Comparison of ENCODE assay signal across 8 mouse cellular contexts in the genomic region with DNA sequence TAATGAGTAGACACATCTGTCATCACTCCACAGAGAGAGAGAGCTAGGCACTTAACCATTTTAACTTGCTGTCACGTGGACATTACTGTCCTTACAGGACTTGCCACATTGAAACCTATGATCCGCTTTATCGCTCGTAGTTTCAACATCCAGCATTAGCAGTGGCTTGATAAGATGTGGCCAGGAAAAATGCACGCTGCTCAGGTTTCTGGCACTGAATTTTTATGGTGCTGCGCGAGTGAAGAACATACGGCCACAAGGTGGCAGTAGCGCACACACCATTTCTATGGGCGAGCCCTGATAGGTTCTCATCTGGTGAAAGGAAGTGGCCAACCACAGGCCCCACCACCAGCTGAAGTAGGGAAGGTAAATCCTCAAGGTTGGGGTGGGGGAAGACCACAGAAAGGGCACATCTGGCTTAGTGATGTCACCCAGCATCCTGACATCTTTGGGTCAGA. TPM values are rescaled to one million over a fixed set of nuclear protein-coding genes. Genes with fewer than 3 reads are reported as not detected.
A peak's percentile ranks its signal among the peaks of the same experiment; 100 is the strongest.
DNase-seq lines count a peak whose midpoint lies in the region; ATAC-seq and TF ChIP-seq lines count a peak whose summit lies in the region.

No protein-coding gene starts in this region.

- peak overlapping the region; percentile 6; the same call in 1 of the 2 replicates for H3K4me3 ChIP-seq in ES-Bruce4 (ENCODE audit: low read depth, low read length)
- no peak overlapping the region for H3K4me3 ChIP-seq in forebrain, embryonic 16.5 days (replicated peaks; ENCODE audit: low read length)
- H3K4me3 ChIP-seq in layer of hippocampus, adult 2 months: no peak overlapping the region
- H3K4me3 ChIP-seq in lung, embryonic 14.5 days (ENCODE audit: low read depth, low read length): no peak overlapping the region
- no peak overlapping the region for H3K4me3 ChIP-seq in olfactory bulb, adult 2 months (ENCODE audit: insufficient read depth, low read depth, low read length)

- no peak for TF ChIP-seq POLR2A in ES-Bruce4 (IDR thresholded peaks at IDR 0.05; ENCODE audit: insufficient read depth, low read length)
- no peak for TF ChIP-seq POLR2A in olfactory bulb, adult 2 months (IDR thresholded peaks at IDR 0.05; ENCODE audit: insufficient read depth, low read depth, low read length)

- TF ChIP-seq CTCF in ES-Bruce4 (IDR thresholded peaks at IDR 0.05; ENCODE audit: low read depth, low read length): peak; percentile 89
- TF ChIP-seq CTCF in layer of hippocampus, adult 2 months (conservative IDR thresholded peaks at IDR 0.05): peak; percentile 93
- TF ChIP-seq CTCF in lung, embryonic 14.5 days (IDR thresholded peaks at IDR 0.05; ENCODE audit: low read depth): peak; percentile 91
- TF ChIP-seq CTCF in olfactory bulb, adult 2 months (IDR thresholded peaks at IDR 0.05; ENCODE audit: insufficient read depth, low read depth, low read length): peak; percentile 74

- no peak overlapping the region for H3K4me2 ChIP-seq in forebrain, embryonic 16.5 days (ENCODE audit: low read length)
- H3K4me2 ChIP-seq in lung, embryonic 14.5 days: peak overlapping the region; percentile 35

- H3K36me3 ChIP-seq in ES-Bruce4 (ENCODE audit: control insufficient read depth, insufficient read depth, low read length, poor library complexity, severe bottlenecking): no peaks in the 10 kb centered on the region
- peaks cover 4% of the 10 kb centered on the region; the same call in 1 of the 2 replicates for H3K36me3 ChIP-seq in forebrain, embryonic 16.5 days (ENCODE audit: control insufficient read depth, insufficient read depth)
- H3K36me3 ChIP-seq in lung, embryonic 14.5 days (ENCODE audit: insufficient read depth): peaks cover 9% of the 10 kb centered on the region

- peak; percentile 77 for DNase-seq in cerebellum, adult 11 months
- DNase-seq in heart, postnatal 36 days: peak; percentile 88 to 93
- DNase-seq in layer of hippocampus, adult 2 months (ENCODE audit: low spot score in 2 of 2): peak; percentile 70 to 84
- DNase-seq in lung, embryonic 14.5 days: peak; percentile 98
- peak; percentile 88 to 96 for DNase-seq in thymus, adult 18-20 months

- H3K4me1 ChIP-seq in ES-Bruce4 (ENCODE audit: control insufficient read depth, insufficient read depth, low read length): no peaks in the 10 kb centered on the region
- H3K4me1 ChIP-seq in forebrain, embryonic 16.5 days (replicated peaks; ENCODE audit: control insufficient read depth, insufficient read depth, low read length): peaks cover 8% of the 10 kb centered on the region
- H3K4me1 ChIP-seq in lung, embryonic 14.5 days (ENCODE audit: insufficient read depth): 0 out of 2 replicates have a peak, but pooled peaks cover 3% of the 10 kb centered on the region
- peaks cover 7% of the 10 kb centered on the region for H3K4me1 ChIP-seq in olfactory bulb, adult 2 months (ENCODE audit: control insufficient read depth, insufficient read depth, low read length)

- no peaks in the 10 kb centered on the region; the same call in 1 of the 2 replicates for H3K9me3 ChIP-seq in ES-Bruce4 (replicated peaks; ENCODE audit: control insufficient read depth, insufficient read depth, low read length, poor library complexity, severe bottlenecking)
- H3K9me3 ChIP-seq in forebrain, embryonic 16.5 days (ENCODE audit: control insufficient read depth, low read length): no peaks in the 10 kb centered on the region
- no peaks in the 10 kb centered on the region for H3K9me3 ChIP-seq in lung, embryonic 14.5 days (ENCODE audit: low read depth, low read length)

- no peak for TF ChIP-seq EP300 in ES-Bruce4 (IDR thresholded peaks at IDR 0.05; ENCODE audit: insufficient read depth, low read depth, low read length)

- H3K9ac ChIP-seq in ES-Bruce4 (ENCODE audit: low read depth, poor library complexity, severe bottlenecking): 0 out of 2 replicates have a peak overlapping the region, but pooled peaks have one; percentile 13
- no peak overlapping the region for H3K9ac ChIP-seq in forebrain, embryonic 16.5 days (replicated peaks; ENCODE audit: low read depth, low read length)
- no peak overlapping the region for H3K9ac ChIP-seq in lung, embryonic 14.5 days

- intact Hi-C loops in heart, postnatal 36 days (cut with DNase I): loop anchor here (1.0 to 10.0 kb wide), 6 partner anchors 63 to 310 kb away; a partner anchor contains a TSS

- H3K27ac ChIP-seq in ES-Bruce4 (ENCODE audit: insufficient read depth, low read length): 0 out of 2 replicates have a peak overlapping the region, but pooled peaks have one; percentile 7
- no peak overlapping the region for H3K27ac ChIP-seq in forebrain, embryonic 16.5 days (ENCODE audit: low read length)
- no peak overlapping the region for H3K27ac ChIP-seq in layer of hippocampus, adult 2 months
- H3K27ac ChIP-seq in lung, embryonic 14.5 days (ENCODE audit: low read depth): no peak overlapping the region
- no peak overlapping the region for H3K27ac ChIP-seq in olfactory bulb, adult 2 months (ENCODE audit: insufficient read depth, low read depth, low read length)

- WGBS in forebrain, embryonic 16.5 days: 14% methylated on average over 10 of the region's 10 CpGs
- whole genome bisulfite sequencing in lung, embryonic 14.5 days: 3% methylated on average over 10 of the region's 10 CpGs
- 13% methylated on average over 10 of the region's 10 CpGs for WGBS in olfactory bulb, adult 2 months

- peak; percentile 80 for ATAC-seq in forebrain, embryonic 16.5 days
- peak; percentile 88 for ATAC-seq in lung, embryonic 14.5 days (ENCODE audit: insufficient read depth)

- no peaks in the 10 kb centered on the region for H3K27me3 ChIP-seq in ES-Bruce4 (ENCODE audit: control insufficient read depth, insufficient read depth, low read length, poor library complexity, severe bottlenecking)
- no peaks in the 10 kb centered on the region for H3K27me3 ChIP-seq in forebrain, embryonic 16.5 days (replicated peaks; ENCODE audit: control insufficient read depth, insufficient read depth, low read length)
- no peaks in the 10 kb centered on the region for H3K27me3 ChIP-seq in lung, embryonic 14.5 days (ENCODE audit: insufficient read depth, low read length)

RNA-seq across cellular contexts. Expression of a gene that starts 21.5 kb away (rescaled TPM):
- polyA plus RNA-seq in ES-Bruce4 (2011; ENCODE audit: insufficient read depth, insufficient read length, low read depth, missing spikeins): 24.7 and 26.2 TPM in 2 replicates
- polyA plus RNA-seq in forebrain, embryonic 16.5 days (2015; fragmentation: Nextera tagmentation; extraction: Ambion mirVana): 63.7 and 72.5 TPM in 2 replicates
- 10 to 100 TPM; 50.4 to 56.9 TPM for total RNA-seq in heart, postnatal 36 days (2021)
- 10 to 100 TPM; 34.4 to 35.1 TPM for total RNA-seq in layer of hippocampus, adult 2 months (2021)
- polyA plus RNA-seq in lung, embryonic 14.5 days (2014; fragmentation: Nextera tagmentation; extraction: Ambion mirVana): 61.5 and 66.6 TPM in 2 replicates
- not detected in 2 replicates for polyA plus RNA-seq in olfactory bulb, adult 2 months (2012; ENCODE audit: insufficient read depth, insufficient read length, low replicate concordance, missing spikeins)

RNA-seq across cellular contexts. Expression of a gene that starts 35.7 kb away (rescaled TPM):
- polyA plus RNA-seq in ES-Bruce4 (2011; ENCODE audit: insufficient read depth, insufficient read length, low read depth, missing spikeins): 485 and 516 TPM in 2 replicates
- polyA plus RNA-seq in forebrain, embryonic 16.5 days (2015; fragmentation: Nextera tagmentation; extraction: Ambion mirVana): 383 and 423 TPM in 2 replicates
- total RNA-seq in heart, postnatal 36 days (2021): 100 to 1,000 TPM; 372 to 402 TPM
- 100 to 1,000 TPM; 254 to 257 TPM for total RNA-seq in layer of hippocampus, adult 2 months (2021)
- 586 and 604 TPM in 2 replicates for polyA plus RNA-seq in lung, embryonic 14.5 days (2014; fragmentation: Nextera tagmentation; extraction: Ambion mirVana)
- 60.9 and 109 TPM in 2 replicates for polyA plus RNA-seq in olfactory bulb, adult 2 months (2012; ENCODE audit: insufficient read depth, insufficient read length, low replicate concordance, missing spikeins)

RNA-seq across cellular contexts. Expression of a gene that starts 54.4 kb away (rescaled TPM):
- polyA plus RNA-seq in ES-Bruce4 (2011; ENCODE audit: insufficient read depth, insufficient read length, low read depth, missing spikeins): 18.4 and 20.9 TPM in 2 replicates
- polyA plus RNA-seq in forebrain, embryonic 16.5 days (2015; fragmentation: Nextera tagmentation; extraction: Ambion mirVana): not detected in 2 replicates
- total RNA-seq in heart, postnatal 36 days (2021): under 1 TPM in 1 of 2 experiments, not detected in 1; 0.79 TPM
- total RNA-seq in layer of hippocampus, adult 2 months (2021): not detected
- polyA plus RNA-seq in lung, embryonic 14.5 days (2014; fragmentation: Nextera tagmentation; extraction: Ambion mirVana): 0.16 and 0.34 TPM in 2 replicates
- not detected in 2 replicates for polyA plus RNA-seq in olfactory bulb, adult 2 months (2012; ENCODE audit: insufficient read depth, insufficient read length, low replicate concordance, missing spikeins)

Comparison
In these comparisons a context has a peak if more than half of its experiments do, and no peak if none do; other contexts are left out.
1. RNA of a gene that starts 54.4 kb away (polyA plus RNA-seq): 18.4 to 20.9 TPM in ES-Bruce4; 0.16 to 0.34 TPM in lung, embryonic 14.5 days, not detected in forebrain, embryonic 16.5 days and not detected in olfactory bulb, adult 2 months; every median in the first group is over 10 times any median in the second.
2. Peak in every context shown above with its lines, with median percentiles within 50 percentile points of each other: CTCF ChIP-seq and DNase-seq.